Mouse (Mus musculus): ENCODE measurements at regions not wholly inside any gene's neighbourhood (a gene's known extent, or its start where the extent isn't known, plus 50 kb on each side); places are given as distances from the start of the nearest gene placed in this dataset.
A peak's percentile ranks its signal among the peaks of the same experiment; 100 is the strongest.

GRCm38 (mm10) chr1:35331602-35332339 lies 482.0 kb downstream of the Plekhb2 start:
- 65% methylated on average over 9 of the region's 9 CpGs for WGBS
- TF ChIP-seq CTCF (IDR thresholded peaks at IDR 0.05; ENCODE audit: insufficient read depth, low read length) (no peak), POLR2A (IDR thresholded peaks at IDR 0.05; ENCODE audit: borderline replicate concordance, extremely low read depth, low read depth, low read length) (no peak)
- no peaks in the 10 kb centered on the region for H3K4me1 ChIP-seq (ENCODE audit: control insufficient read depth, insufficient read depth, low read length)
- no peak for DNase-seq
- no peak overlapping the region for H3K4me3 ChIP-seq (replicated peaks; ENCODE audit: extremely low read depth, low read depth, low read length)

GRCm38 (mm10) chr1:35332340-35332684 lies 482.5 kb downstream of the Plekhb2 start:
- DNase-seq: no peak
- 81% methylated on average over 2 of the region's 2 CpGs for WGBS
- no peaks in the 10 kb centered on the region for H3K4me1 ChIP-seq (ENCODE audit: control insufficient read depth, insufficient read depth, low read length)
- H3K4me3 ChIP-seq (replicated peaks; ENCODE audit: extremely low read depth, low read depth, low read length): no peak overlapping the region
- no peak for TF ChIP-seq POLR2A (IDR thresholded peaks at IDR 0.05; ENCODE audit: borderline replicate concordance, extremely low read depth, low read depth, low read length)
- TF ChIP-seq CTCF (IDR thresholded peaks at IDR 0.05; ENCODE audit: insufficient read depth, low read length): no peak

- 86% methylated on average over 3 of the region's 3 CpGs for WGBS
- H3K4me1 ChIP-seq (ENCODE audit: control insufficient read depth, insufficient read depth, low read length): no peaks in the 10 kb centered on the region
- TF ChIP-seq CTCF (IDR thresholded peaks at IDR 0.05; ENCODE audit: insufficient read depth, low read length): no peak
- TF ChIP-seq POLR2A (IDR thresholded peaks at IDR 0.05; ENCODE audit: borderline replicate concordance, extremely low read depth, low read depth, low read length): no peak
- H3K4me3 ChIP-seq (replicated peaks; ENCODE audit: extremely low read depth, low read depth, low read length): no peak overlapping the region
- no peak for DNase-seq
Observed at GRCm38 (mm10) chr1:35337647-35338046, 487.9 kb downstream of the Plekhb2 start.

- 51% methylated on average over 3 of the region's 3 CpGs for WGBS
- TF ChIP-seq CTCF (IDR thresholded peaks at IDR 0.05; ENCODE audit: insufficient read depth, low read length): no peak
- no peak for TF ChIP-seq POLR2A (IDR thresholded peaks at IDR 0.05; ENCODE audit: borderline replicate concordance, extremely low read depth, low read depth, low read length)
Observed at GRCm38 (mm10) chr1:35338184-35338583, 488.4 kb downstream of the Plekhb2 start.

GRCm38 (mm10) chr1:35344539-35344938 lies 494.8 kb downstream of the Plekhb2 start:
- no peak for DNase-seq
- TF ChIP-seq POLR2A (IDR thresholded peaks at IDR 0.05; ENCODE audit: borderline replicate concordance, extremely low read depth, low read depth, low read length) (no peak), CTCF (IDR thresholded peaks at IDR 0.05; ENCODE audit: insufficient read depth, low read length) (no peak)
- WGBS: 22% methylated on average over 1 of the region's 1 CpGs
- Histone ChIP-seq H3K4me1 (ENCODE audit: control insufficient read depth, insufficient read depth, low read length) (no peaks in the 10 kb centered on the region), H3K4me3 (replicated peaks; ENCODE audit: extremely low read depth, low read depth, low read length) (no peak overlapping the region)

More at GRCm38 (mm10) chr1:35338184-35338583, 488.4 kb downstream of the Plekhb2 start:
- no peaks in the 10 kb centered on the region for H3K4me1 ChIP-seq (ENCODE audit: control insufficient read depth, insufficient read depth, low read length)
- no peak for DNase-seq
- no peak overlapping the region for H3K4me3 ChIP-seq (replicated peaks; ENCODE audit: extremely low read depth, low read depth, low read length)

- H3K4me3 ChIP-seq (replicated peaks; ENCODE audit: extremely low read depth, low read depth, low read length): no peak overlapping the region
- no peaks in the 10 kb centered on the region for H3K4me1 ChIP-seq (ENCODE audit: control insufficient read depth, insufficient read depth, low read length)
- WGBS: 61% methylated on average over 4 of the region's 4 CpGs
- no peak for DNase-seq
- TF ChIP-seq POLR2A (IDR thresholded peaks at IDR 0.05; ENCODE audit: borderline replicate concordance, extremely low read depth, low read depth, low read length): no peak
- no peak for TF ChIP-seq CTCF (IDR thresholded peaks at IDR 0.05; ENCODE audit: insufficient read depth, low read length)
Observed at GRCm38 (mm10) chr1:35348294-35348693, 498.5 kb downstream of the Plekhb2 start.

GRCm38 (mm10) chr1:35358981-35359380 lies 509.2 kb downstream of the Plekhb2 start:
- Histone ChIP-seq H3K4me1 (ENCODE audit: control insufficient read depth, insufficient read depth, low read length) (no peaks in the 10 kb centered on the region), H3K4me3 (replicated peaks; ENCODE audit: extremely low read depth, low read depth, low read length) (no peak overlapping the region)
- TF ChIP-seq POLR2A (IDR thresholded peaks at IDR 0.05; ENCODE audit: borderline replicate concordance, extremely low read depth, low read depth, low read length): no peak
- TF ChIP-seq CTCF (IDR thresholded peaks at IDR 0.05; ENCODE audit: insufficient read depth, low read length): no peak
- 41% methylated on average over 5 of the region's 5 CpGs for WGBS
- DNase-seq: no peak

GRCm38 (mm10) chr1:35361465-35361864 lies 511.7 kb downstream of the Plekhb2 start:
- no peaks in the 10 kb centered on the region for H3K4me1 ChIP-seq (ENCODE audit: control insufficient read depth, insufficient read depth, low read length)
- DNase-seq: no peak
- 86% methylated on average over 3 of the region's 3 CpGs for WGBS
- TF ChIP-seq POLR2A (IDR thresholded peaks at IDR 0.05; ENCODE audit: borderline replicate concordance, extremely low read depth, low read depth, low read length): no peak
- no peak for TF ChIP-seq CTCF (IDR thresholded peaks at IDR 0.05; ENCODE audit: insufficient read depth, low read length)
- H3K4me3 ChIP-seq (replicated peaks; ENCODE audit: extremely low read depth, low read depth, low read length): no peak overlapping the region

GRCm38 (mm10) chr1:35362836-35363235 lies 513.1 kb downstream of the Plekhb2 start:
- no peak overlapping the region for H3K4me3 ChIP-seq (replicated peaks; ENCODE audit: extremely low read depth, low read depth, low read length)
- H3K4me1 ChIP-seq (ENCODE audit: control insufficient read depth, insufficient read depth, low read length): no peaks in the 10 kb centered on the region
- WGBS: 48% methylated on average over 3 of the region's 3 CpGs
- TF ChIP-seq POLR2A (IDR thresholded peaks at IDR 0.05; ENCODE audit: borderline replicate concordance, extremely low read depth, low read depth, low read length) (no peak), CTCF (IDR thresholded peaks at IDR 0.05; ENCODE audit: insufficient read depth, low read length) (no peak)
- peak; percentile 4 for DNase-seq

- H3K4me1 ChIP-seq (ENCODE audit: control insufficient read depth, insufficient read depth, low read length): no peaks in the 10 kb centered on the region
- no peak for DNase-seq
- H3K4me3 ChIP-seq (replicated peaks; ENCODE audit: extremely low read depth, low read depth, low read length): no peak overlapping the region
- WGBS: 87% methylated on average over 2 of the region's 2 CpGs
- TF ChIP-seq POLR2A (IDR thresholded peaks at IDR 0.05; ENCODE audit: borderline replicate concordance, extremely low read depth, low read depth, low read length) (no peak), CTCF (IDR thresholded peaks at IDR 0.05; ENCODE audit: insufficient read depth, low read length) (no peak)
Observed at GRCm38 (mm10) chr1:35366559-35366958, 516.8 kb downstream of the Plekhb2 start.

Measured in lung, adult 2 months (tissue).